In genomic region chr2:165866412-165866811, GRCm38 (mm10) we compare ENCODE assay signal across 10 mouse cellular contexts. TPM values are rescaled to one million over a fixed set of nuclear protein-coding genes. Genes with fewer than 3 reads are reported as not detected.
DNase-seq lines count a peak whose midpoint lies in the region; ATAC-seq and TF ChIP-seq lines count a peak whose summit lies in the region.
"Had no signal": no experiment of that assay in that cellular context is flagged by ENCODE, and none has a peak within 500 bp of the region (broad histone marks: within the 10 kb centered on the region; RNA-seq: fewer than 3 reads in every experiment).

No protein-coding gene starts in this region.

- H3K27me3 ChIP-seq in liver, adult 2 months (ENCODE audit: control insufficient read depth, insufficient read depth, low read length): no peaks in the 10 kb centered on the region
- H3K27me3 ChIP-seq in forebrain, embryonic 13.5 days: no peaks in the 10 kb centered on the region
- no peaks in the 10 kb centered on the region for H3K27me3 ChIP-seq in hindbrain, postnatal 0 days (ENCODE audit: insufficient read depth, low read length)
- no peaks in the 10 kb centered on the region for H3K27me3 ChIP-seq in neural tube, embryonic 12.5 days (replicated peaks)

- no peaks in the 10 kb centered on the region for H3K36me3 ChIP-seq in liver, adult 2 months (ENCODE audit: control insufficient read depth, insufficient read depth, low read length)
- H3K36me3 ChIP-seq in forebrain, embryonic 13.5 days (ENCODE audit: poor library complexity, severe bottlenecking): peaks cover 29% of the 10 kb centered on the region
- no peaks in the 10 kb centered on the region for H3K36me3 ChIP-seq in hindbrain, postnatal 0 days (ENCODE audit: insufficient read depth, low read length)
- peaks cover 8% of the 10 kb centered on the region for H3K36me3 ChIP-seq in neural tube, embryonic 12.5 days

- peaks cover 53% of the 10 kb centered on the region for H3K79me2 ChIP-seq in liver, adult 2 months (ENCODE audit: control insufficient read depth, insufficient read depth, low read length)

- no peak overlapping the region for H3K4me3 ChIP-seq in liver, adult 2 months (ENCODE audit: insufficient read depth, low read depth, low read length)
- H3K4me3 ChIP-seq in forebrain, embryonic 13.5 days: no peak overlapping the region
- no peak overlapping the region for H3K4me3 ChIP-seq in hindbrain, postnatal 0 days (ENCODE audit: low read length)
- H3K4me3 ChIP-seq in neural tube, embryonic 12.5 days: no peak overlapping the region
- H3K4me3 ChIP-seq: erythroblast, embryonic 14.5 days had no signal

- H3K27ac ChIP-seq in liver, adult 2 months (replicated peaks; ENCODE audit: insufficient read depth, low read depth, low read length): peak overlapping the region; percentile 20
- H3K27ac ChIP-seq in forebrain, embryonic 13.5 days: peak overlapping the region; percentile 94
- peak overlapping the region; percentile 87 for H3K27ac ChIP-seq in hindbrain, postnatal 0 days
- peak overlapping the region; percentile 62 for H3K27ac ChIP-seq in neural tube, embryonic 12.5 days

- peak overlapping the region; percentile 42 for H3K4me2 ChIP-seq in forebrain, embryonic 13.5 days
- H3K4me2 ChIP-seq in hindbrain, postnatal 0 days (ENCODE audit: low read depth, low read length): peak overlapping the region; percentile 16; the same call in 1 of the 2 replicates
- peak overlapping the region; percentile 19 for H3K4me2 ChIP-seq in neural tube, embryonic 12.5 days (replicated peaks)

- no peak for TF ChIP-seq POLR2A in liver, adult 2 months (IDR thresholded peaks at IDR 0.05; ENCODE audit: extremely low read depth, insufficient read depth, low read length)

- TF ChIP-seq CTCF in liver, adult 2 months (IDR thresholded peaks at IDR 0.05; ENCODE audit: low read depth, low read length): no peak
- no peak for TF ChIP-seq CTCF in hindbrain, postnatal 0 days (IDR thresholded peaks at IDR 0.05; ENCODE audit: low read depth)

- H3K9ac ChIP-seq in liver, adult 2 months (ENCODE audit: low read depth, low read length): no peak overlapping the region
- peak overlapping the region; percentile 58 for H3K9ac ChIP-seq in forebrain, embryonic 13.5 days
- H3K9ac ChIP-seq in hindbrain, postnatal 0 days (replicated peaks; ENCODE audit: low read length): peak overlapping the region; percentile 37; the same call in 1 of the 2 replicates
- peak overlapping the region; percentile 40; the same call in 1 of the 2 replicates for H3K9ac ChIP-seq in neural tube, embryonic 12.5 days

- 53% methylated on average over 8 of the region's 8 CpGs for WGBS in liver, adult 2 months
- 20% methylated on average over 8 of the region's 8 CpGs for WGBS in forebrain, embryonic 13.5 days
- 30% methylated on average over 8 of the region's 8 CpGs for WGBS in hindbrain, postnatal 0 days
- 45% methylated on average over 8 of the region's 8 CpGs for WGBS in neural tube, embryonic 12.5 days

- H3K9me3 ChIP-seq in forebrain, embryonic 13.5 days (replicated peaks): no peaks in the 10 kb centered on the region
- no peaks in the 10 kb centered on the region for H3K9me3 ChIP-seq in hindbrain, postnatal 0 days (ENCODE audit: low read length)
- no peaks in the 10 kb centered on the region for H3K9me3 ChIP-seq in neural tube, embryonic 12.5 days

- ATAC-seq in forebrain, embryonic 13.5 days: no peak
- no peak for ATAC-seq in hindbrain, postnatal 0 days
- no peak for ATAC-seq in neural tube, embryonic 12.5 days (ENCODE audit: low FRiP score, low read depth)
- ATAC-seq in megakaryocyte-erythroid progenitor cell, adult 5-6 weeks (replicated peaks; ENCODE audit: low FRiP score, low TSS enrichment, poor library complexity, severe bottlenecking): no peak

- DNase-seq in liver, adult 2 months (ENCODE audit: extremely low read depth, low read depth, low spot score): no peak
- DNase-seq in liver: no peak
- DNase-seq in hindbrain, postnatal 0 days (ENCODE audit: low spot score): peak; percentile 27
- DNase-seq in urinary bladder, postnatal 14 days (ENCODE audit: low spot score): no peak
- no peak for DNase-seq in c-Kit-positive CD71-positive TER-119-positive erythroid progenitor cells, embryonic 14.5 days (ENCODE audit: low spot score)
- DNase-seq: right cerebral cortex, postnatal 25 days had no signal

- H3K4me1 ChIP-seq in liver, adult 2 months (ENCODE audit: control insufficient read depth, insufficient read depth, low read length): peaks cover 29% of the 10 kb centered on the region
- H3K4me1 ChIP-seq in forebrain, embryonic 13.5 days: peaks cover 61% of the 10 kb centered on the region
- H3K4me1 ChIP-seq in hindbrain, postnatal 0 days (ENCODE audit: insufficient read depth, low read length): peaks cover 38% of the 10 kb centered on the region
- H3K4me1 ChIP-seq in neural tube, embryonic 12.5 days: peaks cover 84% of the 10 kb centered on the region

RNA-seq across cellular contexts. Expression of gene Zmynd8, which starts 32.4 kb away (rescaled TPM):
- 10.0 and 10.8 TPM in 2 replicates for total RNA-seq in liver, adult 2 months (2014; rRNA removed)
- polyA plus RNA-seq in liver, adult 2 months (2012; rRNA removed): 6.4 and 7.8 TPM in 2 replicates
- 73.3 and 85.4 TPM in 2 replicates for polyA plus RNA-seq in forebrain, embryonic 13.5 days (2015; fragmentation: Nextera tagmentation; extraction: Ambion mirVana)
- total RNA-seq in hindbrain, postnatal 0 days (2014; rRNA removed): 46.6 and 46.8 TPM in 2 replicates
- 53.0 and 56.9 TPM in 2 replicates for polyA plus RNA-seq in hindbrain, postnatal 0 days (2015; fragmentation: Nextera tagmentation; extraction: Ambion mirVana)
- polyA plus RNA-seq in neural tube, embryonic 12.5 days (2016; fragmentation: Nextera tagmentation; extraction: Ambion mirVana): 68.7 and 81.4 TPM in 2 replicates
- 70.9 and 80.1 TPM in 2 replicates for total RNA-seq in megakaryocyte-erythroid progenitor cell, adult 5-6 weeks (2014; fragmentation: Nextera tagmentation)
- total RNA-seq in megakaryocyte-erythroid progenitor cell, adult 5-6 weeks (2017): 27.2 and 42.9 TPM in 2 replicates

Comparison
In these comparisons a context has a peak if more than half of its experiments do, and no peak if none do; other contexts are left out.
1. H3K27ac ChIP-seq: peak in every context shown above with its lines; median percentile 94 in forebrain, embryonic 13.5 days; 87 in hindbrain, postnatal 0 days; 62 in neural tube, embryonic 12.5 days; 20 in liver, adult 2 months.